Mouse (Mus musculus): Measurements from ENCODE around the gene Trpc5. TPM values are rescaled to one million over a fixed set of nuclear protein-coding genes. Genes with fewer than 3 reads are reported as not detected.

The Trpc5 gene
- not detected for total RNA-seq (2022)

DNA sequence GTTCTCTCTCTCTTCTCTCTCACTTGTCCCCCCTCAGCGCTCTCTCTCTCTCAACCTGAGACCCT lies at the start of gene Trpc5:
Gene Trpc5 (minus strand): TSS at position 39 of the 65 bp plus-strand sequence.
- no peak for DNase-seq (ENCODE audit: low spot score)

DNA sequence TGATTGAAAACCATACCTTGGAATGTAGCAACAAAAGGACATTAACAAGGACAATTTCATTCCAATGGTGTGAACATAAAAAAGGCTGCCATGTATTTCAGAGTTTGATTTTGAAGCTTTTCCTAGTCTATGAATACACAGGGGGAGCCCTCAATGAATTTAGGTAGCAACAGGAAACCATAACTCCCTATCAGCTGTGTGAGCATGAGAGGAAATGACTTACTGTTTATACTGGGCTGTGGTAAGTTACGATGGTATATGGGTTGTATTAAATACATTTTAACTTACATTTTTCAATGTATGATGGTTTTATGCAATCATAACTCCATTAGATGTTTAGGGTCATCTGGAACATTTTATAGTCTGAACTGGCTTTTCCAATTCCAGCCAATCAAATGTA lies 28.4 kb upstream of the Trpc5 start:
- no peak for DNase-seq (ENCODE audit: low spot score)

DNA sequence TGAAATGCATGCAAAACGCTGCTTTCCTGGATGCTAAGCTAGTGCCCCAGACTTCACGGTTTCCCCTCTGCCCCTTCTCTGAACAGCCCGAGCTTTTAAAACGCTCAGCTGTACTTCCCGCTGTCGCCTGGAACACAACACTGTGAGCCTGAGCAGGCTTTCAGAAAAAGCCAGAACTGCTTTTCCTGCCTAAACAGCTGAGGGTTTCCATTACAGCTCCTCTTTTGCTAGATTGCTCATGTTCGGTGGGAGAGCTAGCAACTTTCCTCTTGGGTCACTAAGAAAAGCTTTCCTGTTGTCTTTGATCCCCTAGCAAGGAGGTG lies 1.8 kb upstream of the Trpc5 start:
- DNase-seq (ENCODE audit: low spot score), result no peak

DNA sequence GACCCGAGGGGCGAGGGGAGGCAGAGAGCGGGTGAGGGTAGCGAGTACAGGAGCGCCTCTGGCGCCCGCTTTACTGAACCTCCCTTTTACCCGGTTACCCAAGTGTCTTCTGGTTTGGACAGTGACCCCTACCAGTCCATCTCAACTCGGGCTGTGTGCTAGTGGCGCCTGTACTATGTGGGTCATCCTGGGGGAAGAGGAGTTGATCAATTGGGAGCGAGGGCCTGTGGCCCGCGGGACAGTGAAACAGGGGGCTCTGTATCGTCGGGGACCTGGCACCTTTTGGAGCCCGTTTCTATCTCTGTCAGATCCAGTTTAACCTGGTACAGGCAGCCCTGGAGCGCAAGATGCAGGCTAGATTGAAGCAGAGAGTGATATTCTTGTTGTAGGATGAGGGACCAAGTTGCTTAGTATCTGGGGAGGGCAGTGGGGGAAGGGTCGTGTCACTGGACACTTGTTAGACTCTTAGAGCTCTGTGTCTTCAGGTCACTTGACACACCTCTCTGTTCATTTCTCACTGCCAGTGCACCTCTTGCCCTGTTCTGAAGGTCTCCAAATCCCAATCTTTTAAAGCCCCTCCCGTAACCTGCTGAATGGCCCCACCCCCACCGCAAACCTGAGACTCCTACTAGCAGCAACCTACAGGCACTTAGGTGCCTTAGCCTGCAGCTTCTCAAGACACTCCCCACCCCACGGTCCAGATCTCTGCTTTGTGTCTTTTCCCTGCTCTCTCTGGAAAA lies 1.3 kb upstream of the Trpc5 start:
- DNase-seq (ENCODE audit: low spot score), result no peak

DNA sequence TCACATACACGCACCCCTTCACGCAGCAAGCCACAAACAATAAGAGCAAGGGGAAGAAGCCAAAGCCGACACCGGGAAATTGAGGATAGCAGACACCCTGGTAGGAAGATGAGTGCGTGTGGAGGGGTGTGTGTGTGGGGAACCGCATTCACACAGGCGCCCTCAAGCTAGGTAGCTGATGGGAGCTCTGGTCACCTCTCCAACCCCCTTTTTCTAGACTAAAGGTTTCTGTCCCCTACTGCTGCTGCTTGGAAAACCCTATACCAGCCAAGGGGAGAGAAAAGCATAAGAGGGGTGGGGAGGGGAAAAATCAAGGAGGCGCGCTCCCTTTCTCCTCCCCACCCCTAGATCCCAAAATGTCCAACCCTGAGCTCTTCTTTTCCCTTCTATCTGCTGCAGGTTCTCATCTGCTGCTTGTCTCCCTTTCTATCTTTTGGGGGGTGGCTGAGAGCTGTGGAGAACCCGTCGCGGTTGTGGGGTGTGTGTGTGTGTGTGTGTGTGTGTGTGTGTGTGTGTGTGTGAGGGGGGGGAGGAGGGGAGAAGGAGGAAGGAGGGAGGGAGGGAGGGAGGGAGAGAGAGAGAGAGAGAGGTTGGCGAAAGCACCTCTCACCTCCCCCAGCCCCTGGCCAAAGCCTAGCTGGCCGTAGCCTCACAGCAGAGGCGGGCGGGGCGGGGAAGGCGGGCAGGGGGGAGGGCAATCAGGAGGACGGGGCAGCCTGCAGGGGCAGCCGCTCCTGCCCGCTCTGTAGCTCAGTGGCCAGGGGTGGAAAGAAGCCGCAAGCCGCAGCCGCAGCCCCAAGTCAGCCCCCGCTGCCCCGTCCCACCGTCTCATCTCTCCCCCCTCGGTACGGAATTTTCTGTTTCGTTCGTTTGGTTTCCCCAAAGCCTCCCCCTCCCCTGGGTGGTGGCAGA lies 483 bp upstream of the Trpc5 start, which contains the start of gene Rtl4:
Gene Rtl4 (plus strand): TSS at position 701 of the 912 bp plus-strand sequence.
- DNase-seq (ENCODE audit: low spot score), result no peak

DNA sequence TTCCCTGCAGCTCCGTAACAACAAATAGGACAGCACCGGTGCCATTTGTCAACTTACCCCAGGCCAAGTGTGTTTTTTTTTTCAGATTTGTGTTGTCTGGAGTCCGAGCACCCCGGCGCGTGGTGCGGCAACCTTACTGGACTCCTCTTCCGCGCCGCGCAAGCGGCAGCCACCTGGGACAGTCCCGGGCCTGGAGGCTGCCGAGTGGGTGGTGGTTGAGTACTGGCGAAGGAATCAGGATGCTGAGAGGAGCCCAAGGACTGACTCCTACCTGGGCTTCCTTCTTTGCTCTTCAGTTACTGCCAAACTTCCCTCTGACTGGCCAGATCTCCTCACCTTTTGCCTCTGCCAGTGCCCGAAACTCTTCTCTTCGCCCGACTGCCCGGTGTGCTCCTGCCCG lies 238 bp downstream of the Trpc5 start:
- no peak for DNase-seq (ENCODE audit: low spot score)

DNA sequence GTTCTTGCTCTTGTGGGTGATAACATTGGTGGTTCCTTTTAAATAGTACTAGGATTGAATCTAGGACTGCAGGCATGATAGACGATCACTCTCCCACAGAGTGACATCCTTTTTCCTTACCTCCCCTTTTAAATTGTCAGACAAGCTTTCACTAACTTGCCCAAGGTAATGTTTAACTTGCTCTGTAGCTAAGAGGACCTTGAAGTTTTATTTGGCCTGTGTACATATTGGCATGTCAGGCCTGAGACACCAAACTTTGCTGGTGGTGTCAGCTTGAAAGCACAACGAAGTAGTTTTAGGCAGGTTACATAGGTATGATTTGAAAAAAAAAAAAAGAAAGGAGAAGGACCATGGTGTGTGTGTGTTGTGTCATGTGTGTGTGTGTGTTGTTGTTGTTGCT lies 35.8 kb downstream of the Trpc5 start:
- DNase-seq (ENCODE audit: low spot score), result no peak

DNA sequence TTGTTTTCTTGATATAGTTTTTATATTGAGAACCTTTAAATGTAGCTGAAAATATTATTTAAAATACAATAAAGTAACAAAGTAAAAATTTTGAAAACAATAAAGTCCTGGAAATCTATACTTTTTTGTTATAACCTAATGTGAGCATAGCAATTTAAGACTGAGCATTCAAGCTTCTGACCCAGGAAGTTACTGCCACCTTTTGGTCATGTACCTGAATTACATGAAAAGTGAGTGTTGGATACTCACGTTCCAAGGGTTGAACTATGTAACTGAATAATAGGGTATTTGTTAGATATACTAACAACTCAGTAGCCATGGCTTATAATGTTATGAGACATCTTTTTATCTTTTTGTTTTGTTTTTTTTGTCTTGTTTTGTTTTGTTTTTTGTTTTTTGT lies 42.6 kb downstream of the Trpc5 start:
- no peak for DNase-seq (ENCODE audit: low spot score)

DNA sequence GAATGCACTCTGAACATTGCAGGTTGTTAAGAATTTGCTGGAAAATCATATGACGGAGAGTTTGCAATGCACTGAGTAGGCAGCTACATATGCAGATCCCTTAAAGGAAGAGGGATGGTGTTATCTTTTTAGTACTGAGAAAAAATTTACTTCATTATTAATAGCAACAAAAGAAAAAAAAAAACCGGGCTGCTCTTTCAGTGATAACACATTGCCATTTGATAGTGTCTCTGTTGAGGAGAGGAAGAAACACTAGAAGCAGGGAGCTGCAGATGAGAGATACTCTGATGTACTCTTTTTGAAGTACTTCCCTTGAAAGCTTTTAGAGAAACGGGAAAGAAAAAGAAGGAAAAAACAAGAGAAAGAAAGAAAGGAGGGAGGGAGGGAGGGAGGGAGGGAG lies 43.2 kb downstream of the Trpc5 start:
- no peak for DNase-seq (ENCODE audit: low spot score)

DNA sequence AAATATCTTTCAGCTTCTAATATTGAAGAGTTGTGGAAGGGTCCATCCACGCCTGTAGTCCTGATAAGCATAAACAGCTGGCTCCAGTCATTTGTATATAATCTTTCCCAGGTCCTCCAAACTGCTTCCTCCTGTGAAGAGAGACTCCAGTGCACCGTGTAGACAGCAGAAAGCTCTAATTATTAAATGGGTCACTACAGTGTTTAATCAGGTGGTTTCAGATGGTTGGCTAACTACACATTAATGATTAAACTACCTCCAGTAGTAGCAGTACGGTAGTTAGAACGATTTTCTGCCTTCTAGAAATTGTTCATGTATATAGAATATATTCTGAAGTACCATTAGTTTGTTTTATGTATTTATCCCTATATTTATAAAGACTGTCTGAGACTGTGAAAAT lies 75.2 kb downstream of the Trpc5 start:
- DNase-seq (ENCODE audit: low spot score), result no peak

DNA sequence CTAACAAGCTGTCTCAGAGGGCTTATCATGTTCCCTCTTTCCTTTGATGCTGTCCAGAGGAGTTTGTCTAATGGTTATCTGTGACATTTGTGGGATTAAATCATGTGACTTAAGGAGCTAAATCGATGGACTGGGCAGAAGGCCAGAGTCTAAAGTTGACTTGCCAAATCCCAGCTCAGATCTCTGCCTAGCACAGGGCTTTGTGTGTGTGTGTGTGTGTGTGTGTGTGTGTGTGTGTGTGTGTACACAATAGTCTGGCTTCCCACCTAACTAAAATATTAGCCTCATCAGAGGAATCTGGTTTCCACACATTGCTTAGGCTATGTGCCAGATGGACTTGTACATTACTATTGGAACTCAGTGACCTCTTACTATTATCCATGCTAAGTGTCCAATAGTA lies 151.5 kb downstream of the Trpc5 start:
- no peak for DNase-seq (ENCODE audit: low spot score)

DNA sequence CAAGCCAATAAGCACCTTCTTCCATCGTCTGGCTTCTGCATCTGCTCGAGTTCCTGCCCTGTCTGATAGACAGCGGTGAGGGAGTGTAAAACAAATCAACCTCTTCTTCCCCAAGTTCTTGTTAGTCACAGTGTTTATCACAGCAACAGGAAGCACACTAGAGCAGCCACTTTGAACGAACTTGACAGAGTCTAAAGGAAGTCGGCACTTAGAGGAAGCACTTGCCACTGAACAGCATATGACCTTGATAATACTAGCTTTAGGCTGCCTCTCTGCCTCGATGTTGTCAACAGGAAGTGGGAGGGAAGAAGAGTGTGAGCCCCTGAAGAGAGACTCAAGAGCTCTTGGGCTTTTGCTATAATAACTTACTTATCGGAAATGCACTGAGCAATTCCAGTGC lies 161.9 kb downstream of the Trpc5 start:
- peak; percentile 0 for DNase-seq (ENCODE audit: low spot score)

DNA sequence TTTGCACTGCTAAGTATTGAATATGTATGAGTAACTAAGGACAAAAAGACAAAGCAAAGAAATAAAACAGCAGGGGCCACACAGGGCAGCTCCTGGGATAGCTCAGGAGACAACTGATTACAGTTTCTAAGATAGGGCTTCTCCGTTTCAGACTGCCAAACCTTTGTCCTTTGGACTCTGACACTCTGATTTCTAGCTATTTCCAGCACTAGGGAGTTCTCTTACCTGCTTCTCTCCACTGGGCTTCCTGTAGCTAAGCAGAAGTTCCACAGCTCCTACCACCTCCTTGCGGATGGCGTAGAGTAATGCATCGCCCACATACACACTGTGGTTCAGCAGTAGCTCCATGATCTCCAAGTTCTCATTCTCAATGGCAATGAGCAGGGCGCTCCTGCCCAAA lies 164.7 kb downstream of the Trpc5 start:
- no peak for DNase-seq (ENCODE audit: low spot score)

DNA sequence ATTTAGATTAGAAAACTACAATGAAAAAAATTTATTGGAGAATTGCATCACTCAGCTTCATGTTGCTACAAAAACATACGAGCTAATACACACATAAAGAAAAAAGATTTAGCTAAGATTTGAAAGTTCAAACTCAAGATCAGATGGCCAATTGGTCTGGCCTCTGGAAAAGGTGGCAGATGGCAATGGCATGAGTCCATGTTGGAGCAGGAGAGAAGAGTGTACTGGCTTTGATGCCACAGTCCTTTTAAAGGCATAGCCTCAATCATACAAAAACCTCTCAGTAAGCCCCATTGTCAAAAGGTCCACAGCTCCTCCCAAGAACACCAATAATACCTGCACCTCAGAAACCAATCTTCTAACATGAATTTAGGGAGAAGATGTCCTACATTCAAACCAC lies 196.6 kb downstream of the Trpc5 start:
- no peak for DNase-seq (ENCODE audit: low spot score)

DNA sequence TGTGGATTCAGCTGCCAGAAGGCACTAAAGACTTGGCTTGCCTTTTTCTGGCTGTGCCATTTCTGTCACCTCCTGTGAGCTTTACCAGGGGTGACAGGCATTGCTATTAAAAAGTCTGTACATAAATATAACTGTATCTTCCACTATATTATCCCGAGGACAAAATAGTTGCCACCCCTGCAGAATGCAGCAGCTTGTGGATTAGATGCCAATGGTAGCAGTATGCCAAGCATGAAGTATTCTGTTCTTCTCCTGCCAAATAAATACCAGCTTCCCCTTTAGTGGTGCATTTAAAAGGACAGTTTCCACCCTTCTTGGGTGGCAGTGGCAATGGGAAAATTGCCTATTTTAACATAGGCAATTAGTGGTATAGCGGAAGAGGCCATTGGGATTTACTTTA lies 223.6 kb downstream of the Trpc5 start:
- DNase-seq (ENCODE audit: low spot score), result no peak

DNA sequence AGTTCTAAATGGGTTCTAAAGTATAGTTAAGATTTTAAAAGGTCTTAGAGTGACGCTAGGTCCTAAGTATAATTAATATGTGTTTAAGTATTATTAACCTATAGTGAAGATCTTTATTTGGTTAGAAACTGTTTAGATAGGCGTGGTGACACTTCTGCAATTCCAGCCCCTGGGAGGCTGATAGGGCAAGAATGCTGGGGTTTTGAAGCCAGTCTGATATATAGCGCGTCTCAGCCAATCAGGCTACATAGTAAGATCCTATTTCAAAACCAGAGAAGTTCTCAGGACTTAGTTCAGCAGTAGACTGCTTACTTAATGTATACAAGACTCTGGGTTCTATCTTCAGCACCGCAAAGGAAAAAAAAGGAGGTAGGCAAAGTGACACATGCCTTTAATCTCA lies 231.7 kb downstream of the Trpc5 start, which contains the start of gene Trpc5os:
Gene Trpc5os (plus strand): TSS at position 301 of the 400 bp plus-strand sequence.
- no peak for DNase-seq (ENCODE audit: low spot score)

DNA sequence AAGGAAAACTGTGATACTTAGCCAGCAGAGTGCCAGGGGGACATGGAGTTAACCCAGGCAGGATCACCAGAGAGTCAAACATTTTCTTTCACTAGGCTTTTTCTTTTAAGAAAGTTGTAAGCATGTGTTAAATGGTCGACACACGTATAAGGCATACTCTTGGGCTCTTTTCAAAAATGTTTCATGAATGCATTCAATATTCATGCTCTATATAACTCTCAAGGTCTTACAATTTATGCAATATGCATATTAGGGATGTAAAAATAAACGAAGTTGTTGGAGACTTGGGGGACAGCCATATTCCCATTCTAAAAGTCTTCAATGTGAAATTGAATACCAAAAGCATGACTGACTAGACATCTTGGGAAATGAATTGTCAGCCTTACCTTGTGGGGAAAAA lies 264.1 kb downstream of the Trpc5 start:
- no peak for DNase-seq (ENCODE audit: low spot score)

DNA sequence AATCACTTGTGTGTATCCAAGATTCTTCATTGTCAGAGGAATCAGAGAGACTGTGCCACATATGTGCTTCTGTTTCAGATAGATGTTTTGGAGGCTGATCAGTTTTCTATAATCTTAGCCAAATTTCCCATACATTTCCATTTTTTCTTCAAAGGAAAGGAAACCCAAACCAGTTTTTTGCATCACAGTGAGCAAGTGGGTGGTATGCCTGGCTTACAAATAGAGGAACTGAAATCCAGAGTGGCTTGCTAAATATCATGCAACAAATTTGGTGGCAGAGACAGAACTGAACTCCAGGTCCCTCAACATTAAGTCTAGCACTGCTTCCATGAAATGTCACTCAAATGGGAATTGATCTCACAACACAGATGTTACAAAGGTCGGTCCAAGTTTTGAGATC lies 266.9 kb downstream of the Trpc5 start:
- no peak for DNase-seq (ENCODE audit: low spot score)

DNA sequence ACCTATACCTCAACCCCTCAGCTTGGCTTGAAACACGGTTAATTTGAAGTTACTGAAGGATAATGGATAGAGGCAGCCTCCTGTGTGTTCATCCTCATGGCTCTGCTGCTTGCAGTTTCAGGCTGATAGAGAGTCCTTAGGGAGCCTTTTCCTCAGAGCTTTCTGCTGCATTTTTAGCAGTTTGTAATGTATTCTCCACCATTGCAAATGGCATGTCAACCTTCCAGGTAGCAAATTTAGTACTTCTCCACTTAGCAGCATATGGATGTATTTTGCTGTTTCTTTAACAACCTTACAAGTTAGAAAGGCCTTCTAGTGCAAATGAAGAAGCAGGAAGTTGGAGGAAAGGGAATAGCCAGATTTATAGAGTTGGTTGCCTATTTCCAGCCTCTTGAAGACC lies 267.7 kb downstream of the Trpc5 start:
- no peak for DNase-seq (ENCODE audit: low spot score)

DNA sequence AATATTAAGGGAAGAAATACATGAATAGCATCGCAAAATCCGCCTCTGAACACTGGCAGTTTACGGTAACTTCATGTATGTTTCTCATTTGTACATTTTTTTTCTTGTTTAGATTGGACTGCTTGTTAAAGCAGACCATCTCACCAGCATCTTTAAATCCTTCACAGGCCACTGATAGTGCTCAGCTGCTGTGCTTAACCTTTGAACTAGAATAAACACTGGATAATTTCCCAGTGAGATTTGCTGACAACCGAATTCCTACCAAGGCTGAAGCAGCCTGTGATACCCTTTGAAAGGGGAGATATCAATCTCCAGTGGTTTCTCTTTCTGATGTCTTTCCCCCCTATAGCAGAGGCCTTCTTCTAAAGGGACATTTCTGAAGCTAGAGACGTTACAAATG lies 279.9 kb downstream of the Trpc5 start:
- no peak for DNase-seq (ENCODE audit: low spot score)

DNA sequence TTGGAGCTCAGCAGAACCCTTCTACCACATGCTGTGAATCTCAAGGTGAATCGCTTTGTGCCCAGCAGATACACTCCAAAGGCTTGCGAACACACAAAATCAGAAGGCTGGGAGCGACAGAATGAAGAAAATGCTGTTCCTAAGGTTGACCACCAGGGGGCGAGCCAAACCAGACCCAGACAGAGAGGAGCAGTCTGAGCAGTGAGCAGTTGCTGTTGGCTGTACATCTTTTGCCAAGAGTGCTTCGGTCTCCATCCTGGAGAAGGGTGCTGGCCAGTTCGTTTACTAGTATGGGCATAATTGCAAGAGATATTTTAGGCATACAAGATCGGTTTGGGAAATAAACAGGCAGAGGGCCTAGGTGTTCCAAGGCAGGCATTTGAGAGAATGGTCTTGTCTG lies 284.5 kb downstream of the Trpc5 start:
- DNase-seq (ENCODE audit: low spot score), result peak; percentile 0

DNA sequence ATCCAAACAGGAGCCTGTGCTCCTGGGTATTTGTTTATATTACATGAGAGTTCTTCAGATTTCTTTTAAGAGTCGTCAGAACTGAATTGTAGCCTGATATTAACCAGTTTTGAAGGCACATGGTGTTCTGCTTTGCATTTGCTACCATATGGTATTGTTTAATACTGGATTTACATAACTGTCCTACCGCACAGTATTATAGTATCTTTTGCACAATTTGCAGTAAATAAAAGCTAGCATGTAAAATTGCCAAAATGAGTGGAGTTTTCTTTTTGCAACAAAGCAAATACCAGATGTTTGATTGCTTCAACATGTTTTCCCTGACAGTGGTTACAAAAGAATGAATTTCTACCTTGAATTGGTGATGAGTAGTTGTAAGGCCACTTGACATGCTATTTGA lies 313.8 kb downstream of the Trpc5 start:
- no peak for DNase-seq (ENCODE audit: low spot score)

DNA sequence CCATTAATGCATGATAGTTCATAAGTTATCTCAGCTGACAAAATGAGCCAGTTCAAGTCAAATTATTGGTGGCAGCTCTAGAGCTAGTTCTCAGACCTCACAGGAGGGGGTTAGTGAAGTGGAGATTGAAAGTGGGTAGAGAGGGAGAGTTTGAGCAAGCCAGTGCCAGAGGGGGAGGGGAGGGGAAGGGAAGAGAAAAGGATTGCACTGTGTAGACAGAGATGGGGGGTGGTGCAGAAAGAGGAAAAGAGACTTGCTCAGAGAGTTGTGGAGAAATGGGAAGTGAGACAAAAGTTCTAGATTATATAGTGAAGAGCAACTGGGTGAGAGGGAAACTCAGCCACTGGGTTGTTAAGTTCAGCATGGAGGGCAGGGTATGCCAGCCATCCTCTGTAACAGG lies 349.6 kb downstream of the Trpc5 start:
- no peak for DNase-seq (ENCODE audit: low spot score)

DNA sequence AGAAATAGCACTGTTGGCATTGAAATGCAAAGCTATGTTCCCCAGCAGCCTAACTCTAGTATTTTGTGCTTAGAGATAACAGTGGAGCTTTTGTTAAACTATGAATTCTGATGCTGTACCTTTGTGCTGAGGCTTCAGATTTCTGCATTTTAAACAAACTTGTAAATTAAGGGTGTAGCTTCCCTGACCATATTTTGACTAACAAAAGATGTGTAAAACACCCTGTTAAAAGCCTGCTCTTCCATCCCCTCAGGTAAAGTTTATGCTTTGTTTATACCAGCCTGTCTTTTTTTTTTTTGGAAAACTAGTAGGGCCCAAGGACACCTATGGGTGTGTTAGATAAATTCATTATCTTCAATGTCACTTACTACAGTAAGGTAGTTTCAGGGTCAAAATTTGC lies 350.0 kb downstream of the Trpc5 start:
- DNase-seq (ENCODE audit: low spot score), result no peak

All from heart, adult 8-10 months (tissue).